Mouse (Mus musculus): ENCODE data around the gene 4930402H24Rik. TPM values are rescaled to one million over a fixed set of nuclear protein-coding genes. Genes with fewer than 3 reads are reported as not detected.

The 4930402H24Rik gene
- total and polyA plus RNA-seq, 3 experiments, result 3.4 to 16.7 (median 11.8) TPM

DNA sequence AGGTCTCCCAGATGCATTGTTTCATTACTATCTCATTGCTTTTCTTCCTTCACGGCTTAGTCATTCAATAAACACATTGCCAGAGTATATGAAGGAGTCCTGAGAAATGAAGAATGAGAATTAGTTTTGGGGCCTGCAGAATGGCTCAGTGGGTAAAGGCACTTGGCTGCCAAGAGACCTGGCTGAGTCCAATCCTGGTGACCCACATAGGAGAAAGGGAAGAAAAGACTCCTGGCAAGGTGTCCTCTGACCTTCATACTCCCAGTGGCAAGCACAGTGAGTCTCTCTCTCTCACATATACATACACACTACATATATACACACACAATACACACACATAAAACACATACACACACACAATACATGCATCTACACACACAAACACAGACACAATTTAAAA, 68.1 kb downstream of the 4930402H24Rik start:
- Histone ChIP-seq H3K27me3 (ENCODE audit: insufficient read depth, low read length) (peaks cover 13% of the 10 kb centered on the region; the same call in 1 of the 2 replicates), H3K36me3 (replicated peaks) (peaks cover 2% of the 10 kb centered on the region), H3K9me3 (replicated peaks) (no peaks in the 10 kb centered on the region), H3K4me3 (ENCODE audit: low read depth, low read length) (no peak overlapping the region), H3K4me1 (ENCODE audit: insufficient read depth, low read depth, low read length) (peaks cover 16% of the 10 kb centered on the region)
- ATAC-seq (ENCODE audit: extremely low read depth, insufficient number of reproducible peaks, low FRiP score, poor library complexity, severe bottlenecking) (no peak), DNase-seq (ENCODE audit: low spot score) (no peak)
- TF ChIP-seq TAL1 (conservative IDR thresholded peaks at IDR 0.05; ENCODE audit: low read depth, low read length) (no peak), POLR2AphosphoS5 (IDR thresholded peaks at IDR 0.05; ENCODE audit: insufficient replicate concordance, low read depth, low read length) (no peak), GATA1 (IDR thresholded peaks at IDR 0.05; ENCODE audit: borderline replicate concordance, low read length) (no peak), CTCF (IDR thresholded peaks at IDR 0.05; ENCODE audit: low read depth, low read length) (no peak), GATA2 (IDR thresholded peaks at IDR 0.05; ENCODE audit: borderline replicate concordance, low read depth, low read length) (no peak)

DNA sequence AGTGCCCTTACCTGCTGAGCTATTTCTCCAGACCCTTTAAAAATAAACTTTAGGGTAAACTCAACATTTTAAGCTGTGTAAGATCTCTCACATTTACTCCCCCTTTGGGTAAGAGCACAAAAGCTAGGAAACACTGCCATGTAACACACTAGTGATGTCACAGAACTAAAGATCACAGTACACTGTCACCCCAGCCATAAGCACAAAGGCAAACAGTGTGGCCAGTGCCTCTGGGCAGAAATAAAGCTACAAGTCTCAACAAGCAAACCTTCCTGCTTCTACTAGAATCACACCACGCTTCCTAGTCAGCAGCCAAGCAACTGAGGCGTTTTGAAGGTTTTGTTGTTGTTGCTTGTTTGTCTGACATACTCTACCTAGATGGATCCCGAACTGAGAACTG, 72.5 kb downstream of the 4930402H24Rik start:
- Histone ChIP-seq H3K36me3 (replicated peaks) (peaks cover 6% of the 10 kb centered on the region), H3K4me1 (ENCODE audit: insufficient read depth, low read depth, low read length) (no peaks in the 10 kb centered on the region), H3K4me3 (ENCODE audit: low read depth, low read length) (no peak overlapping the region), H3K27me3 (ENCODE audit: insufficient read depth, low read length) (no peaks in the 10 kb centered on the region), H3K9me3 (replicated peaks) (no peaks in the 10 kb centered on the region)
- no peak for TF ChIP-seq POLR2AphosphoS5 (IDR thresholded peaks at IDR 0.05; ENCODE audit: insufficient replicate concordance, low read depth, low read length)
- TF ChIP-seq CTCF (IDR thresholded peaks at IDR 0.05; ENCODE audit: low read depth, low read length), result no peak
- TF ChIP-seq GATA1 (IDR thresholded peaks at IDR 0.05; ENCODE audit: borderline replicate concordance, low read length), result no peak
- no peak for TF ChIP-seq TAL1 (conservative IDR thresholded peaks at IDR 0.05; ENCODE audit: low read depth, low read length)
- TF ChIP-seq GATA2 (IDR thresholded peaks at IDR 0.05; ENCODE audit: borderline replicate concordance, low read depth, low read length), result no peak
- no peak for ATAC-seq (ENCODE audit: extremely low read depth, insufficient number of reproducible peaks, low FRiP score, poor library complexity, severe bottlenecking)
- DNase-seq (ENCODE audit: low spot score), result no peak

DNA sequence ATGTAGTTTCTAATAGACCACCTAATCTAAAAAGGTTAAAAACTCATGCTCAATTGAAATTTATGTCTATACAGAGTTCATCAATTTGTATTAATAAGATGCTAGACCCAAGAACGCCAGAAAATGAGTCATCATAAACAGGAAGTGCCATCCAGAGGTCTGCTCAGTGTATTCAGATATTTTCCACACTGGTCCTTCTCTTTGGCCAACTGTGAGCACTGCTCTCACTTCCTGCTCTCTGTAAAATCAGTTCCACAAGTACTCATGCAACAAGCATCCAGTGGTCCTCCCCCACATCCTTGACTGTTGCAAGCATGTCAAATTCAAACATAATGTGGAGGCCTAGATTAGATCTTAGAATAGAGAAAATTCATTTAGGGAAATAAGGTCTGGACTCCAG, 73.6 kb downstream of the 4930402H24Rik start:
- no peaks in the 10 kb centered on the region for H3K4me1 ChIP-seq (ENCODE audit: insufficient read depth, low read depth, low read length)

DNA sequence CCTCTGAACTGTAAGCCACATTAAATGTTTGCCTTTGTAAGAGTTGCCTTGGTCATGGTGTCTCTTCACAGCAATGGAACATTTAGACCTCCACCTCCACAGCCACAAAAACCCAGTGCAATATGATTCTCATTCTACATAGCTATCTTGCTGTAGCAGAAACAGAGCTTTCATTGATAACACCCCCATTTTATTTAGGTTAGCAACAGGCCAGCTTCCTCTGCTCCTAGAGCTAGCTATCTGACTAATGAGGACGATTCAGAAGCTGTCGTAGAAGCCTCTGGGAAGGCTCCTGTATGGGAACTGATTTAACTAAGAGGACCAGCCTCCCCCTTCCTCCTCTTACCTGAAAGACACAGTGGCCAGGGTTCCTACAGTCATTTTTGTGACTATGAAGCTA, 74.2 kb downstream of the 4930402H24Rik start:
- H3K9me3 ChIP-seq (replicated peaks), result no peaks in the 10 kb centered on the region
- no peaks in the 10 kb centered on the region for H3K4me1 ChIP-seq (ENCODE audit: insufficient read depth, low read depth, low read length)
- peaks cover 5% of the 10 kb centered on the region for H3K36me3 ChIP-seq (replicated peaks)
- H3K4me3 ChIP-seq (ENCODE audit: low read depth, low read length), result no peak overlapping the region
- no peak for ATAC-seq (ENCODE audit: extremely low read depth, insufficient number of reproducible peaks, low FRiP score, poor library complexity, severe bottlenecking)
- TF ChIP-seq POLR2AphosphoS5 (IDR thresholded peaks at IDR 0.05; ENCODE audit: insufficient replicate concordance, low read depth, low read length), result no peak
- TF ChIP-seq GATA1 (IDR thresholded peaks at IDR 0.05; ENCODE audit: borderline replicate concordance, low read length), result no peak
- TF ChIP-seq TAL1 (conservative IDR thresholded peaks at IDR 0.05; ENCODE audit: low read depth, low read length), result no peak
- TF ChIP-seq GATA2 (IDR thresholded peaks at IDR 0.05; ENCODE audit: borderline replicate concordance, low read depth, low read length), result no peak
- no peak for TF ChIP-seq CTCF (IDR thresholded peaks at IDR 0.05; ENCODE audit: low read depth, low read length)
- no peak for DNase-seq (ENCODE audit: low spot score)
- H3K27me3 ChIP-seq (ENCODE audit: insufficient read depth, low read length), result no peaks in the 10 kb centered on the region

More for the DNA sequence above, 73.6 kb downstream of the 4930402H24Rik start:
- TF ChIP-seq CTCF (IDR thresholded peaks at IDR 0.05; ENCODE audit: low read depth, low read length) (no peak), GATA1 (IDR thresholded peaks at IDR 0.05; ENCODE audit: borderline replicate concordance, low read length) (no peak), TAL1 (conservative IDR thresholded peaks at IDR 0.05; ENCODE audit: low read depth, low read length) (no peak), POLR2AphosphoS5 (IDR thresholded peaks at IDR 0.05; ENCODE audit: insufficient replicate concordance, low read depth, low read length) (no peak), GATA2 (IDR thresholded peaks at IDR 0.05; ENCODE audit: borderline replicate concordance, low read depth, low read length) (no peak)
- Histone ChIP-seq H3K9me3 (replicated peaks) (no peaks in the 10 kb centered on the region), H3K4me3 (ENCODE audit: low read depth, low read length) (no peak overlapping the region), H3K36me3 (replicated peaks) (peaks cover 6% of the 10 kb centered on the region), H3K27me3 (ENCODE audit: insufficient read depth, low read length) (no peaks in the 10 kb centered on the region)
- DNase-seq (ENCODE audit: low spot score) (no peak), ATAC-seq (ENCODE audit: extremely low read depth, insufficient number of reproducible peaks, low FRiP score, poor library complexity, severe bottlenecking) (no peak)

DNA sequence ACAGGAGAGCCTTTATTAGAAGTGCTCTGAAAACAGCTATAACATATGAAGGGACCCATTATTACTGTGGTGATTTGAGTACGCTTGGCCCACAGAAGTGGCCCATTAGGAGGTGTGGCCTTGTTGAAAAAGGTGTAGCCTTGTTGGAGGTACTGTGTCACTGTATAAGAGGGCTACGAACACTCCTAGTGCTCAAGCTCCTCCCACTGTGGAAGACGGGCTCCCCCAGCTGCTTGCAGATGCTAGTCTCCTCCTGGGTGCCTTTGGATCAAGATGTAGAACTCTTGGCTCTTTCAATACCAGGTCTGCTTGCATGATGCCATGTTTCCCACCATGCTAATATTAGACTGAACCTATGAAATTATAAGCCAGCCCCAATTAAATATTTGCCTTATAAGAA, 76.0 kb downstream of the 4930402H24Rik start:
- no peak for TF ChIP-seq GATA2 (IDR thresholded peaks at IDR 0.05; ENCODE audit: borderline replicate concordance, low read depth, low read length)
- TF ChIP-seq GATA1 (IDR thresholded peaks at IDR 0.05; ENCODE audit: borderline replicate concordance, low read length), result no peak
- no peak for TF ChIP-seq POLR2AphosphoS5 (IDR thresholded peaks at IDR 0.05; ENCODE audit: insufficient replicate concordance, low read depth, low read length)
- TF ChIP-seq CTCF (IDR thresholded peaks at IDR 0.05; ENCODE audit: low read depth, low read length), result no peak
- TF ChIP-seq TAL1 (conservative IDR thresholded peaks at IDR 0.05; ENCODE audit: low read depth, low read length), result no peak
- DNase-seq (ENCODE audit: low spot score) (no peak), ATAC-seq (ENCODE audit: extremely low read depth, insufficient number of reproducible peaks, low FRiP score, poor library complexity, severe bottlenecking) (no peak)
- Histone ChIP-seq H3K36me3 (replicated peaks) (peaks cover 4% of the 10 kb centered on the region), H3K9me3 (replicated peaks) (no peaks in the 10 kb centered on the region), H3K27me3 (ENCODE audit: insufficient read depth, low read length) (no peaks in the 10 kb centered on the region), H3K4me3 (ENCODE audit: low read depth, low read length) (no peak overlapping the region), H3K4me1 (ENCODE audit: insufficient read depth, low read depth, low read length) (no peaks in the 10 kb centered on the region; the same call in 1 of the 2 replicates)

DNA sequence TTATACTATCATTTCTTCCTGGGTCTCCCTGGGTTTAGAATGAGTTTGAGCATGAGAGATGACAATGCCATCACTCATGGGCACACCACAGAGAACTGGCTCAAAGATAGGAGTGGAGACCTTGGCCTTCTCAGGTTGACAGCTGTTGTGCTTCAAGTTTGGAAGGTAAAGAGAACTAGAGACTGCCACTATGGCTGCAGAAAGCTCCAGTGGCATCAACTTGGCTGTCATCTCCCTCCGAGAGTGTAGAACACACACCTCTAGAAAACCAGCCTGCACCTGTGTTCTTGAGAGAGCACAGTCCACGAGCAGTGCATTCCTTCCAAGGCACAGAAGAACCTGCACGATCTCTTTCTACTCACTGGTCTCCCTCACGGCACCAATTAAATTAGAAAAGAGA, 76.7 kb downstream of the 4930402H24Rik start:
- Histone ChIP-seq H3K27me3 (ENCODE audit: insufficient read depth, low read length) (no peaks in the 10 kb centered on the region), H3K9me3 (replicated peaks) (no peaks in the 10 kb centered on the region), H3K4me3 (ENCODE audit: low read depth, low read length) (no peak overlapping the region), H3K36me3 (replicated peaks) (peaks cover 4% of the 10 kb centered on the region), H3K4me1 (ENCODE audit: insufficient read depth, low read depth, low read length) (no peaks in the 10 kb centered on the region; the same call in 1 of the 2 replicates)
- no peak for TF ChIP-seq POLR2AphosphoS5 (IDR thresholded peaks at IDR 0.05; ENCODE audit: insufficient replicate concordance, low read depth, low read length)
- TF ChIP-seq CTCF (IDR thresholded peaks at IDR 0.05; ENCODE audit: low read depth, low read length), result no peak
- no peak for TF ChIP-seq GATA1 (IDR thresholded peaks at IDR 0.05; ENCODE audit: borderline replicate concordance, low read length)
- no peak for TF ChIP-seq TAL1 (conservative IDR thresholded peaks at IDR 0.05; ENCODE audit: low read depth, low read length)
- no peak for TF ChIP-seq GATA2 (IDR thresholded peaks at IDR 0.05; ENCODE audit: borderline replicate concordance, low read depth, low read length)
- ATAC-seq (ENCODE audit: extremely low read depth, insufficient number of reproducible peaks, low FRiP score, poor library complexity, severe bottlenecking) (no peak), DNase-seq (ENCODE audit: low spot score) (no peak)
